Mouse (Mus musculus): ENCODE results near the gene Elf5. TPM values are rescaled to one million over a fixed set of nuclear protein-coding genes. Genes with fewer than 3 reads are reported as not detected.

Elf5 gene
- total and polyA plus RNA-seq, 2 experiments from 2014 or later, result 1.3 TPM; not detected in 1

GRCm38 (mm10) chr2:103478326-103478725, 66.8 kb downstream of the Elf5 start:
- ATAC-seq (ENCODE audit: low FRiP score), result no peak
- Histone ChIP-seq H3K4me1 (ENCODE audit: insufficient read depth, low read length) (peaks cover under 1% of the 10 kb centered on the region; the same call in 1 of the 2 replicates), H3K27ac (ENCODE audit: low read depth, low read length) (no peak overlapping the region), H3K9me3 (ENCODE audit: low read length) (no peaks in the 10 kb centered on the region), H3K4me3 (ENCODE audit: low read depth, low read length) (no peak overlapping the region), H3K9ac (replicated peaks; ENCODE audit: low read length, poor library complexity, severe bottlenecking) (no peak overlapping the region), H3K36me3 (ENCODE audit: insufficient read depth, low read length) (peaks cover 16% of the 10 kb centered on the region), H3K27me3 (ENCODE audit: insufficient read depth, low read length) (no peaks in the 10 kb centered on the region), H3K4me2 (ENCODE audit: low read depth, low read length, poor library complexity, severe bottlenecking) (no peak overlapping the region)
- no peak for DNase-seq (ENCODE audit: low spot score)
- TF ChIP-seq CTCF (IDR thresholded peaks at IDR 0.05), result no peak
- 93% methylated on average over 3 of the region's 3 CpGs for WGBS

- Histone ChIP-seq H3K36me3 (ENCODE audit: insufficient read depth, low read length) (no peaks in the 10 kb centered on the region), H3K27ac (ENCODE audit: low read depth, low read length) (no peak overlapping the region), H3K9ac (replicated peaks; ENCODE audit: low read length, poor library complexity, severe bottlenecking) (no peak overlapping the region), H3K9me3 (ENCODE audit: low read length) (no peaks in the 10 kb centered on the region), H3K4me2 (ENCODE audit: low read depth, low read length, poor library complexity, severe bottlenecking) (no peak overlapping the region), H3K4me1 (ENCODE audit: insufficient read depth, low read length) (peaks cover 7% of the 10 kb centered on the region; the same call in 1 of the 2 replicates), H3K27me3 (ENCODE audit: insufficient read depth, low read length) (no peaks in the 10 kb centered on the region), H3K4me3 (ENCODE audit: low read depth, low read length) (no peak overlapping the region)
- no peak for TF ChIP-seq CTCF (IDR thresholded peaks at IDR 0.05)
- no peak for DNase-seq (ENCODE audit: low spot score)
- no peak for ATAC-seq (ENCODE audit: low FRiP score)
- 90% methylated on average over 8 of the region's 8 CpGs for WGBS
These were observed 68.8 kb downstream of the Elf5 start for GRCm38 (mm10) chr2:103480240-103480639.

GRCm38 (mm10) chr2:103480871-103481270, 69.4 kb downstream of the Elf5 start:
- peaks cover 7% of the 10 kb centered on the region; the same call in 1 of the 2 replicates for H3K4me1 ChIP-seq (ENCODE audit: insufficient read depth, low read length)
- no peak overlapping the region for H3K4me3 ChIP-seq (ENCODE audit: low read depth, low read length)
- no peak overlapping the region for H3K4me2 ChIP-seq (ENCODE audit: low read depth, low read length, poor library complexity, severe bottlenecking)
- H3K36me3 ChIP-seq (ENCODE audit: insufficient read depth, low read length), result no peaks in the 10 kb centered on the region
- 89% methylated on average over 4 of the region's 4 CpGs for WGBS
- DNase-seq (ENCODE audit: low spot score), result no peak
- ATAC-seq (ENCODE audit: low FRiP score), result no peak
- H3K27me3 ChIP-seq (ENCODE audit: insufficient read depth, low read length), result no peaks in the 10 kb centered on the region
- no peaks in the 10 kb centered on the region for H3K9me3 ChIP-seq (ENCODE audit: low read length)
- no peak overlapping the region for H3K27ac ChIP-seq (ENCODE audit: low read depth, low read length)
- H3K9ac ChIP-seq (replicated peaks; ENCODE audit: low read length, poor library complexity, severe bottlenecking), result no peak overlapping the region
- TF ChIP-seq CTCF (IDR thresholded peaks at IDR 0.05), result no peak

DNA sequence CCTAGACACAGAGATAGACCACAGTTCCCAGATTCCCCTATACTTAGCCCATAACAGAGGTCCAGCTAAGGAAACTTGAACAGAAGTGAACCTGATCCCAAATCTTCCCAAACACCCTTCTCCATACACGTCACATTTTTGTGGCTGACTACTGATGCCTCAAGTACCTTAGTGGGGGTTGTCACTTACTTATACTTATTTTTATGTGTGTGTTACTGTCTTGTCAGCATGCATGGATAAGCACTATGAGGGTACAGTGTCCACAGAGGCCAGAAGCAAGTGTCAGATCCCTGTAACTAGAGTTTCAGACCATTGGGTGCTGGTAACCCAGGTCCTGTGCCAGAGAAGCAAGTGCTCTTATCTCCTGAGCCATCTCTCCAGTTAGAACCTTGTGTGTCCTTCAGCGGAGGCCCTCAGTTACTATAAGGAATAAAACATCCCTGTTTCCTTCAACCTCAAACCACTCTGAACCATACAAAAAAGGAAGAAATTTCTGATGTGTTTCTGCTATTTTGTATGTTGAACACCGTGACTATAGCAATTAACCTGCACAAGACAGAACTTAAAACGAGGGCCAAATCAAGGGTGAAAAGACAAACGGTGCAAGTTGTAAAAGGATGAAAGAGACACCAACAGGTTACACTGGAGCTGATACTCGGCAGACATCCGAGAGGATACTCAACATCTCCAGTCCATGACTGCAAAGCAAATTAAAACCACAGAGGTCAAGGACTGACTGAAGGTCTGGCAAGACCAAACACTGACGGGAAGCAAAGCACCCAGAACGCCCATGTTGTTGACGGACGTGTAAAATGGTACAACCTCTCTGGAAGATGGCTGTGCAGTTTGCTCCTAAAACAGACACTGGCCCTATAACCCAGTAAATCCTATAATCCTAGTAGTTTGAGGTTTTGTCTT, 70.1 kb downstream of the Elf5 start:
- no peak for TF ChIP-seq CTCF (IDR thresholded peaks at IDR 0.05)
- WGBS, result 90% methylated on average over 11 of the region's 11 CpGs
- no peak overlapping the region for H3K27ac ChIP-seq (ENCODE audit: low read depth, low read length)
- DNase-seq (ENCODE audit: low spot score) (no peak), ATAC-seq (ENCODE audit: low FRiP score) (no peak)
- H3K4me1 ChIP-seq (ENCODE audit: insufficient read depth, low read length), result peaks cover 7% of the 10 kb centered on the region; the same call in 1 of the 2 replicates
- H3K9ac ChIP-seq (replicated peaks; ENCODE audit: low read length, poor library complexity, severe bottlenecking), result no peak overlapping the region
- H3K4me3 ChIP-seq (ENCODE audit: low read depth, low read length), result no peak overlapping the region
- H3K4me2 ChIP-seq (ENCODE audit: low read depth, low read length, poor library complexity, severe bottlenecking), result no peak overlapping the region
- no peaks in the 10 kb centered on the region for H3K9me3 ChIP-seq (ENCODE audit: low read length)
- no peaks in the 10 kb centered on the region for H3K27me3 ChIP-seq (ENCODE audit: insufficient read depth, low read length)
- no peaks in the 10 kb centered on the region for H3K36me3 ChIP-seq (ENCODE audit: insufficient read depth, low read length)

DNA sequence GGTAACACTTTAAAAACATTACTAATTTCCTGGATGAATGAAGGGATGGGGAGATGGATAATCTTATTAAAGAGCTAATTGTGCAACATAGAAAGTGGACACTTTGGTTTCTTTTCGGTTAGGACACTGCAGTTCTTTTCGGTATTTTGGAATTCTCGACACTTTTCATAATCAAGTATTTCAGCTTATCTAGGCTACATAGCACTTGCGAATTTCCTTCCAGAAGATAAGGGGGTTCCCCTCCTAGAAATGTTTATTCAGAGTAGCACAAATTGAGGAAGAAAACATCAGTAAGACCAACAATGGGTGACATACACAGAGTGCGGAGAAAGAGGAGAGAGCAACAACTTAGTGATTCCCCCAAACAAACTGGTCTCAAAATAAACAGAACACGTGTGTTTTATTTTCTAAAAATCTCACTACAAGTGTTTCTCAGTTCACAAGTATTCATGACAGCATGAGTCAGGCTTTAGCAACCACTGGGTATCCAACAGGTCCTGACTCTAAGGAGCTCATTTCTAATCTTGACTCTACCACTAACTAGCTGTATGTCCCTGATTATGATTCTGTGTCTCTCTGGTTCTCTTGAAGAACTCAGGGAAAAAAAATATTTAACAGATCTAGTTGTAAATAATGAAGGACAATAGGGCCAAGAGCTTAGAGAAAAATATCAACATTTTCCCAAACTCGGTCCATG, 71.9 kb downstream of the Elf5 start:
- Histone ChIP-seq H3K27ac (ENCODE audit: low read depth, low read length) (no peak overlapping the region), H3K9ac (replicated peaks; ENCODE audit: low read length, poor library complexity, severe bottlenecking) (peak overlapping the region; percentile 90; the same call in 1 of the 2 replicates), H3K4me1 (ENCODE audit: insufficient read depth, low read length) (peaks cover 7% of the 10 kb centered on the region; the same call in 1 of the 2 replicates), H3K36me3 (ENCODE audit: insufficient read depth, low read length) (no peaks in the 10 kb centered on the region), H3K27me3 (ENCODE audit: insufficient read depth, low read length) (no peaks in the 10 kb centered on the region), H3K4me2 (ENCODE audit: low read depth, low read length, poor library complexity, severe bottlenecking) (peak overlapping the region; percentile 67), H3K9me3 (ENCODE audit: low read length) (no peaks in the 10 kb centered on the region), H3K4me3 (ENCODE audit: low read depth, low read length) (peak overlapping the region; percentile 68)
- 77% methylated on average over 7 of the region's 7 CpGs for WGBS
- TF ChIP-seq CTCF (IDR thresholded peaks at IDR 0.05), result no peak
- DNase-seq (ENCODE audit: low spot score) (no peak), ATAC-seq (ENCODE audit: low FRiP score) (no peak)
